Mouse (Mus musculus): ENCODE results near the gene Mturn. TPM values are rescaled to one million over a fixed set of nuclear protein-coding genes. Genes with fewer than 3 reads are reported as not detected.

The Mturn gene
- polyA plus RNA-seq, 1 experiment from 2014 or later = 8.2 TPM

DNA sequence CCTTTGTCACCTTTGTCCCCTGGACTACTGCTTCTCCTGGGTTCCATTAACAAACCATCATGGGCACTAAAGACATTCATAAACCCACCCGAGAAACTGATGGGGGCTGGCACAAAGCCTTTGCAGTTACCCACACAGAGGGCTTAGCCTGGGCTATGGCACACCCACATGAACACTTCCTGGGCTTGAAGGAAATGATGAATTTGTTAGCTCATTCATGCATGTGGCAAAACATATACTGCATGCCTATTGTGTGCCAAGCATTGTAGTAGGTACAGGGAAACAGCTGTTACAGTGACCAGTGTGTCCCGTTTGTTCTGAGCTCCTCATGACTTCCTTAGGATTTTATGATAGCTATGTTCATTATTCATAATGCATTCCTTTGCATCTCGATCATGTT, 55.8 kb downstream of the Mturn start:
- no peak overlapping the region for H3K4me2 ChIP-seq
- H3K4me3 ChIP-seq (replicated peaks) = no peak overlapping the region
- WGBS = 78% methylated on average over 3 of the region's 3 CpGs
- no peak overlapping the region for H3K27ac ChIP-seq
- H3K9me3 ChIP-seq = no peaks in the 10 kb centered on the region
- H3K4me1 ChIP-seq = no peaks in the 10 kb centered on the region
- no peak overlapping the region for H3K9ac ChIP-seq
- H3K36me3 ChIP-seq = no peaks in the 10 kb centered on the region
- ATAC-seq (ENCODE audit: insufficient read depth, low FRiP score, low read depth) = no peak
- no peaks in the 10 kb centered on the region for H3K27me3 ChIP-seq (replicated peaks)

DNA sequence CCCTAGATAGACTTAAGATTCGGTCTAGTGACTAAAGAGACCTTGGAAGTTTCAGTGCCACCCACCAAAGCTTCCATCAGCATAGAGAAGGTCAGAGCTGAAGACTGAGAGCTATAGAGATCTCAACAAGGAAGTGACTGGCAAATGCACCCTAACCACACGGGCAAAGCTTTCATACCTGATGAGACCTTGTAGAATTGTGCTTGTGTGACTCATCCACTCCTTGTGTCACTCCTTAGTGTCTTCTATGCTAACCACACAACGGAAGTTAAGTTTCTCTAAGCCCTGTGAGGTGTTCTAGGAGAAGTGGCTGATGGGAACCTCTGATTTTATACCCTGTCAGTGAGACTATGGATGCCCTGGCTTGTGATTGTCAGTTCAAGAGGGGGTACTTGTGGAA, 56.3 kb downstream of the Mturn start:
- 79% methylated on average over 3 of the region's 3 CpGs for WGBS
- no peaks in the 10 kb centered on the region for H3K9me3 ChIP-seq
- ATAC-seq (ENCODE audit: insufficient read depth, low FRiP score, low read depth) = no peak

DNA sequence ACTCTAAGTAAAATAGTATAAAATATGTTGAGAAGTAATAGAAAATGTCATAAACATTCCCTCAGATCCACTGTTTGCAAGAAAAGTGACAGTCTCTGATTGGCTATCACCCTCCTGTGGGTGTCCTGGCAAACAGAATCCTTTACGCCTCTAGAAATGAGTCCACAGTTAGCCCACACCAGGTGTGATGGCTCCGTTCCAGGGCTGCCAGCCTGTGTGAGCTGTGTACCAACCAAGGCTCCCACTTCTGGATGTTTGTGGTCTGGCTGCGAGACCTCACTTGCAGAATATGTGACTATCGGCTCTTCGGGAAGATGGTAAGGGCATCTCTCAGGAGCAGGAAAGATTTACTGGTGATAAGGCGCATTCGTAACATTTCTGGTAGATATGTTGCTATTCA, 67.6 kb downstream of the Mturn start:
- Histone ChIP-seq H3K4me2 (no peak overlapping the region), H3K36me3 (no peaks in the 10 kb centered on the region), H3K9ac (no peak overlapping the region), H3K27ac (no peak overlapping the region), H3K4me3 (replicated peaks) (no peak overlapping the region), H3K9me3 (no peaks in the 10 kb centered on the region), H3K4me1 (no peaks in the 10 kb centered on the region), H3K27me3 (replicated peaks) (no peaks in the 10 kb centered on the region)
- 90% methylated on average over 7 of the region's 7 CpGs for WGBS
- ATAC-seq (ENCODE audit: insufficient read depth, low FRiP score, low read depth) = no peak

More for the DNA sequence above, 56.3 kb downstream of the Mturn start:
- Histone ChIP-seq H3K4me1 (no peaks in the 10 kb centered on the region), H3K27me3 (replicated peaks) (no peaks in the 10 kb centered on the region), H3K36me3 (no peaks in the 10 kb centered on the region), H3K4me3 (replicated peaks) (no peak overlapping the region), H3K4me2 (no peak overlapping the region), H3K27ac (no peak overlapping the region), H3K9ac (no peak overlapping the region)

DNA sequence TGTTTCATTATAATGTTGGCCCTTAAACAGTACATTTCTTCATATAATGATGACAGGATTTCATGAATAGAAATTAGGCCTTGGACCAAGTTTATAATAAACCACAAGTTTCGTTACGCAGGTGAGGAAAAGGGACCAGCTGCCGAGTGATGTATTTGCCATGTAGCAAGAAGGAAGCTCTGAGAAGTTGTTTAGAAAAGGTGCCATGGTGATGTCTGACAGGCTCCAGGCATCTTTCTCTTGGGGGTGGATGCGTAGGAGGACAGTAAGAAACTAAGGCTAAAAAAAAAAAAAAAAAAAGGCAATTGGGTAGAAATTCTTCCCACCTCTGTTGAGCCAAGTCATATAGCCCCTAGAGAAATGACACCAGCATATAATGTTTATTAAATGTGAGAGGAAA, 70.2 kb downstream of the Mturn start:
- no peak for ATAC-seq (ENCODE audit: insufficient read depth, low FRiP score, low read depth)
- WGBS = 61% methylated on average over 4 of the region's 4 CpGs
- Histone ChIP-seq H3K27ac (no peak overlapping the region), H3K9me3 (no peaks in the 10 kb centered on the region), H3K4me3 (replicated peaks) (no peak overlapping the region), H3K4me2 (no peak overlapping the region), H3K36me3 (no peaks in the 10 kb centered on the region), H3K9ac (no peak overlapping the region), H3K4me1 (no peaks in the 10 kb centered on the region), H3K27me3 (replicated peaks) (no peaks in the 10 kb centered on the region)

DNA sequence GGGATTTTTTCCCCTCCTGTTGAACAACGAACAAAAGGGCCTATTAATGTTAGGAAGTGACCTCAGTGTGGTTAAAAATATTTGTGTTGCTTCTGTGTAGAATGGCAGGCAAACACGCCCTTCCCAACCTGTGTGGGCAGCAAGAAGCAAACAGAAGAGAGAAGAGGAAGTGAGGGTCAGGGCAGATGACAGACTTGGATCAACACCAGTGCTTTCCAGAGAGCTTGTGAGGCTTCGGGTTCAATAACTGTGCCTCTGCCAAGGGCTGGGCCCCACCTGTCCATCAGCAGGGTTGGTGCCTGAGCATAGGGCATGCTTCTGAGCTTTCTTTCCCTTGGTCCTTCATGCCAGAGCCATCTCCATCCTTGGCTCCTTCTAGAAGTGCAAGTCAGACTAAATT, 70.7 kb downstream of the Mturn start:
- WGBS = 15% methylated on average over 3 of the region's 3 CpGs

More for the DNA sequence above, 70.7 kb downstream of the Mturn start:
- Histone ChIP-seq H3K4me1 (no peaks in the 10 kb centered on the region), H3K9ac (no peak overlapping the region), H3K4me2 (no peak overlapping the region), H3K9me3 (no peaks in the 10 kb centered on the region), H3K36me3 (no peaks in the 10 kb centered on the region), H3K27me3 (replicated peaks) (no peaks in the 10 kb centered on the region), H3K4me3 (replicated peaks) (no peak overlapping the region), H3K27ac (no peak overlapping the region)
- no peak for ATAC-seq (ENCODE audit: insufficient read depth, low FRiP score, low read depth)

Other genes with a start within 250 kb of the Mturn start
- 8.5 and 9.1 TPM in 2 replicates for gene Scrn1, start 115.1 kb upstream of the Mturn start, polyA plus RNA-seq (2015; fragmentation: Nextera tagmentation; extraction: Ambion mirVana)
- 5.8 and 6.2 TPM in 2 replicates for gene Plekha8, start 86.5 kb upstream of the Mturn start, polyA plus RNA-seq (2015; fragmentation: Nextera tagmentation; extraction: Ambion mirVana)
- 28.0 and 28.8 TPM in 2 replicates for gene Fkbp14, start 84.3 kb upstream of the Mturn start, polyA plus RNA-seq (2015; fragmentation: Nextera tagmentation; extraction: Ambion mirVana)
- 4.3 and 5.3 TPM in 2 replicates for gene Znrf2, start 135.3 kb downstream of the Mturn start, polyA plus RNA-seq (2015; fragmentation: Nextera tagmentation; extraction: Ambion mirVana)